Mouse (Mus musculus) thymus, adult 2 months (tissue): ENCODE results near the gene Uqcc2. TPM values are rescaled to one million over a fixed set of nuclear protein-coding genes. Genes with fewer than 3 reads are reported as not detected.

Experiments used
- DNase-seq: peaks from one replicate; pipeline ENCODE4 v3.0.0; 2021
- H3K27ac ChIP-seq: fragments of 200-500 bp; 2 replicates; pipeline ENCODE4 v1.5.1; 2012; ENCODE audit warnings: low read length, control low read depth; ENCODE audit not compliant: control insufficient read depth, insufficient read depth
- H3K27me3 ChIP-seq: fragments of 200-500 bp; 2 replicates; pipeline ENCODE4 v1.6.1; 2012; ENCODE audit warnings: mild to moderate bottlenecking, low read length, moderate library complexity, mixed read lengths; ENCODE audit not compliant: control insufficient read depth, insufficient read depth
- H3K36me3 ChIP-seq: fragments of 200-500 bp; 2 replicates; pipeline ENCODE4 v1.6.1; 2012; ENCODE audit warnings: mild to moderate bottlenecking, low read length, moderate library complexity; ENCODE audit not compliant: control insufficient read depth, insufficient read depth
- H3K4me1 ChIP-seq: fragments of 200-500 bp; replicated peaks from 2 replicates; pipeline ENCODE4 v1.6.1; 2012; ENCODE audit warnings: low read length; ENCODE audit not compliant: control insufficient read depth, insufficient read depth
- H3K4me3 ChIP-seq: fragments of 200-500 bp; 2 replicates; pipeline ENCODE4 v1.5.1; 2012; ENCODE audit warnings: mild to moderate bottlenecking, low read length, control low read depth, moderate library complexity; ENCODE audit not compliant: control insufficient read depth, insufficient read depth
- CTCF ChIP-seq: fragments of 200-500 bp; IDR thresholded peaks from 2 replicates; pipeline ENCODE4 v1.5.1; 2012; ENCODE audit warnings: mild to moderate bottlenecking, control low read depth, low read length, moderate library complexity, borderline replicate concordance; ENCODE audit not compliant: control insufficient read depth, poor library complexity, insufficient read depth; ENCODE audit errors: extremely low read depth
- POLR2A ChIP-seq: fragments of 200-500 bp; IDR thresholded peaks from 2 replicates; pipeline ENCODE4 v1.6.1; 2012; ENCODE audit warnings: mild to moderate bottlenecking, low read length, control low read depth, moderate library complexity; ENCODE audit not compliant: control insufficient read depth, poor library complexity, insufficient read depth; ENCODE audit errors: extremely low read depth
- WGBS: fragments of 180-500 bp; shearing (Covaris S2); methylation state at CpG from one replicate; pipeline ENCODE4 v1.1.7; 2018; 5-methylcytosine and 5-hydroxymethylcytosine counted together
- polyA plus RNA-seq: library from polyadenylated mRNA; depleted of rRNA; stranded (reverse); fragments of >200 nt; gene quantifications from 2 replicates; pipeline ENCODE4 v1.2.3, GENCODE M21; 2012

The Uqcc2 gene
- polyA plus RNA-seq, 1 experiment = 152 TPM

GRCm38 (mm10) chr17:27123813-27124375 lies 9.8 kb downstream of the Uqcc2 start:
- TF ChIP-seq POLR2A (no peak), CTCF (no peak)
- Histone ChIP-seq H3K27ac (no peak overlapping the region), H3K4me3 (no peak overlapping the region), H3K36me3 (peaks cover 9% of the 10 kb centered on the region), H3K4me1 (peaks cover 8% of the 10 kb centered on the region), H3K27me3 (no peaks in the 10 kb centered on the region)
- 96% methylated on average over 7 of the region's 7 CpGs for WGBS
- DNase-seq = no peak

DNA sequence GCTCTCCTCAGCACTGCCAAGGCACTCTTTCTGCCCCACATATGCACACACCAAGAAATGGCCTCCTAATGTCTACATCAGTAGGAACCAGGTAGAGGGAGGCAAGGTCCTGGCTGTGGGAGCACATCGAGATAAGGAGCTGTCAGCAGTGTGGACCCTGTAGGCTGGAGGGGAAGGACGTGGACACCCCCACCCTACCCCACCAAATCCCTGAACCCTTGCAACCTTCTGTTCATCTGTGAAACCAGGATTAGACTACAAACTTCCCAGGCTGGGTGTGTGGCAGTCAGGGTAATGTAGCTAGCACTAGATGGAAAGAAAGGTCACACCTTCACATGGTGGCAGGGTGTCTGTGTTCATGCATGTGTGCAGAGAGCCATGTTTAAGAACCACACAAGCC lies 10.6 kb downstream of the Uqcc2 start:
- WGBS = 95% methylated on average over 2 of the region's 2 CpGs
- TF ChIP-seq POLR2A (no peak), CTCF (no peak)
- H3K27ac ChIP-seq = no peak overlapping the region
- H3K4me3 ChIP-seq = no peak overlapping the region
- H3K27me3 ChIP-seq = no peaks in the 10 kb centered on the region
- peaks cover 9% of the 10 kb centered on the region for H3K36me3 ChIP-seq
- peaks cover 12% of the 10 kb centered on the region for H3K4me1 ChIP-seq
- DNase-seq = no peak

DNA sequence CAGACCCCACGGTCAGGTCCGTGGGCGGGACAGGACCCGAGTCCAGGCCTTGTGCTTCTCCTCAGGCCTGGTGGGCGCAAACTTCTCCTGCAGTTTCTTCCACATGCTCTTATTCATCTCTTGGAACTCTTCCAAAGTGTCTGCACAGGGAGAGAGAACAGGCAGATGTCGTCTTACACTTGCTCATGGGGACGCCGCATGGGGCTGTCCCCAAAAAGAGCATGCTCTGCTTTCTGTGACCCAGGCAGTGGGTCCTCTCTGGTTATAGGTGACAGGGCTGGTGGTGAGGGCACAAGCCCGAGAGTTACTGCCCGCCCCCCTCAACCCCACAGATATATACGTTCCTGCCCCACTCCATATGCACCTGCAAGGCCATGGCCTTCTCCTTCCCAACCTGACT lies 11.0 kb downstream of the Uqcc2 start:
- H3K4me1 ChIP-seq = peaks cover 12% of the 10 kb centered on the region
- peaks cover 9% of the 10 kb centered on the region for H3K36me3 ChIP-seq
- 94% methylated on average over 11 of the region's 11 CpGs for WGBS
- no peak overlapping the region for H3K4me3 ChIP-seq
- H3K27ac ChIP-seq = no peak overlapping the region
- no peak for DNase-seq
- no peaks in the 10 kb centered on the region for H3K27me3 ChIP-seq
- TF ChIP-seq POLR2A (no peak), CTCF (no peak)

DNA sequence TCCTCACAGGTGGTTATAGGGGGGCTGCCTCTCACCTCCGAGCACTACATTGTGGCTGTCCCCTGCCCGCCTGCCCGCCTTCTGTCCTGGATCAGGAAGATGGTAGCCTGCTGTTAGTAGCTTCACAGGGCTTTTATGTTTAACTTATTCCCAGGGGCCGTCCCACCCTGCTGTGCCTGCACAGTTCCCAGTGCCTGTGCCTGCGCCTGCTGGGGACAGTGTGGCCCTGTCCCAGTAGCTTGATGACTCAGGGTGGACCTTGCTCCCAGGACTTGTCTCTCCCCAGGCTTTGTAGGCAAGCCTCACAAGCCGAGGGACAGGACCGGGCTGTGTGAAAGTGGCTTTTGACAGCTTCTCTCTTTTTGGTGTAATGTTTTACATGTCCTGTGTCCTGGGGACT lies 11.9 kb downstream of the Uqcc2 start:
- Histone ChIP-seq H3K27me3 (no peaks in the 10 kb centered on the region), H3K4me3 (no peak overlapping the region), H3K4me1 (peaks cover 12% of the 10 kb centered on the region), H3K36me3 (peaks cover 9% of the 10 kb centered on the region), H3K27ac (no peak overlapping the region)
- WGBS = 95% methylated on average over 7 of the region's 7 CpGs
- TF ChIP-seq POLR2A (no peak), CTCF (no peak)
- no peak for DNase-seq

DNA sequence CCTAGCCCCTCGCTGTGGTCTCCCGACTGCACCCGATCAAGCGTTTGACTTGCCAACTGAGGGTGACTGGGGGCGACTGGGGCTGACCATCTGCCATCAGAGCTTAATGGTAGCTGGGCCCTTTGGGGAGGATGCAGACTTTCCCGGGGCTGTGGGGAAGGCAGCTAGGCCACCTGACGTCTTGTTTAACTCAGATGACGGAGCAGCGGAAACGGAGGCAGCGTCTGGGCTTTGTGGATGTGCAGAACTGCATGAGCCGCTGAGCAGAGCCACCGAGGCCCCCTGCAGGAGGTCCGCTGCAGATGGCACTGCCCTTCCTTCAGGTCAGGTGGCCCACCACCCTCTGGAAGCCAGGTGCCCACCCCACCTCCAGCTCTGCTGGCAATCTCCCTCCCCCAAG lies 12.4 kb downstream of the Uqcc2 start:
- no peak overlapping the region for H3K27ac ChIP-seq
- H3K4me1 ChIP-seq = peaks cover 12% of the 10 kb centered on the region
- WGBS = 95% methylated on average over 14 of the region's 14 CpGs
- H3K27me3 ChIP-seq = no peaks in the 10 kb centered on the region
- DNase-seq = no peak
- no peak overlapping the region for H3K4me3 ChIP-seq
- peaks cover 9% of the 10 kb centered on the region for H3K36me3 ChIP-seq
- TF ChIP-seq CTCF = no peak
- TF ChIP-seq POLR2A = no peak

GRCm38 (mm10) chr17:27120561-27121024 lies 13.1 kb downstream of the Uqcc2 start:
- Histone ChIP-seq H3K27me3 (no peaks in the 10 kb centered on the region), H3K27ac (no peak overlapping the region), H3K4me1 (peaks cover 12% of the 10 kb centered on the region), H3K4me3 (no peak overlapping the region), H3K36me3 (peaks cover 9% of the 10 kb centered on the region)
- TF ChIP-seq POLR2A = no peak
- peak; percentile 62; the same call in 1 of the 2 replicates for TF ChIP-seq CTCF
- DNase-seq = no peak
- WGBS = 84% methylated on average over 18 of the region's 18 CpGs

- Histone ChIP-seq H3K27me3 (no peaks in the 10 kb centered on the region), H3K4me3 (no peak overlapping the region), H3K36me3 (peaks cover 9% of the 10 kb centered on the region), H3K27ac (no peak overlapping the region), H3K4me1 (peaks cover 12% of the 10 kb centered on the region)
- no peak for DNase-seq
- TF ChIP-seq POLR2A = no peak
- TF ChIP-seq CTCF = no peak
- WGBS = 83% methylated on average over 8 of the region's 8 CpGs
Measured at GRCm38 (mm10) chr17:27119954-27120353, 13.8 kb downstream of the Uqcc2 start.
